Mouse (Mus musculus) midbrain, embryonic 13.5 days (tissue): ENCODE measurements around the gene Ap2m1. TPM values are rescaled to one million over a fixed set of nuclear protein-coding genes. Genes with fewer than 3 reads are reported as not detected.

Experiments used
- ATAC-seq: fragments of 200-750 bp; cut with Nextera tagmentation; 2 replicates; pipeline ENCODE4 v1.8.0; 2017; ENCODE audit warnings: mild to moderate bottlenecking, moderate TSS enrichment, moderate library complexity
- H3K27ac ChIP-seq: fragments of 300-500 bp; sonication (generic); 2 replicates; pipeline ENCODE4 v1.5.1; 2015; ENCODE audit warnings: inconsistent platforms, mild to moderate bottlenecking, moderate library complexity
- H3K27me3 ChIP-seq: fragments of 300-500 bp; sonication (generic); 2 replicates; pipeline ENCODE4 v1.6.1; 2015; ENCODE audit warnings: mild to moderate bottlenecking, inconsistent platforms
- H3K36me3 ChIP-seq: fragments of 300-500 bp; sonication (generic); 2 replicates; pipeline ENCODE4 v1.6.1; 2015; ENCODE audit warnings: mild to moderate bottlenecking, inconsistent platforms
- H3K4me1 ChIP-seq: fragments of 300-500 bp; sonication (generic); replicated peaks from 2 replicates; pipeline ENCODE4 v1.6.1; 2015; ENCODE audit warnings: inconsistent platforms
- H3K4me2 ChIP-seq: fragments of 300-500 bp; sonication (generic); replicated peaks from 2 replicates; pipeline ENCODE4 v1.6.1; 2015; ENCODE audit warnings: moderate library complexity, mild to moderate bottlenecking, inconsistent platforms
- H3K4me3 ChIP-seq: fragments of 300-500 bp; sonication (generic); replicated peaks from 2 replicates; pipeline ENCODE4 v1.5.1; 2015; ENCODE audit warnings: mild to moderate bottlenecking, inconsistent platforms
- H3K9ac ChIP-seq: fragments of 300-500 bp; sonication (generic); replicated peaks from 2 replicates; pipeline ENCODE4 v1.6.1; 2015; ENCODE audit warnings: mild to moderate bottlenecking, inconsistent platforms
- H3K9me3 ChIP-seq: fragments of 300-500 bp; sonication (generic); 2 replicates; pipeline ENCODE4 v1.6.1; 2016; ENCODE audit warnings: mild to moderate bottlenecking, inconsistent platforms
- WGBS: fragments of 180-500 bp; shearing (Covaris S2); methylation state at CpG from one replicate; pipeline ENCODE4 v1.1.7; 2015; 5-methylcytosine and 5-hydroxymethylcytosine counted together
- polyA plus RNA-seq: library from polyadenylated mRNA; unstranded; fragments of >200 nt; fragmentation: Nextera tagmentation; extraction: Ambion mirVana; gene quantifications from 2 replicates; pipeline ENCODE4 v1.2.1, GENCODE M21; 2015

Ap2m1 gene
- polyA plus RNA-seq, 1 experiment from 2014 or later, result 1,112 TPM

GRCm38 (mm10) chr16:20536081-20536665 is 895 bp downstream of the Ap2m1 start:
- 37% methylated on average over 9 of the region's 9 CpGs for WGBS

DNA sequence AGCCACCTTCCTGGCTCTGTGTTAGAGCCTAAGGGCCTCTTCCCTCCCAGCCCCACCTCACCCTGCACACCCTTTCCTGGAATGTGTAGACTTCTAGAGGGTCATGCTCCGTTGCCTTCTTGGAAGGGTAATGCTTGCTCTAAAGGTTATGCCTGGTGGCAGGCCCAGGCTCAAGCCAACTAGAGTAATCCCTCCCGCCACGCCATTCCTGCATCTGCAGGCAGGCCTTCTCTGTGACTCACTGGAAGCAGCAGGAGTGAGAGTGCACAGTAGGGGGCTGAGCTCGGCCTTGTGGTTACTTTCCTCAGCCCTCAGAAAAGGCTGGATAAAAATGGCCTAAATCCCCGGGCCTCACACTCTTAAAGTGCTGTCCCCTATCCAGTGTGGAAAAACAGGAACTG is 1.8 kb downstream of the Ap2m1 start:
- 7% methylated on average over 5 of the region's 5 CpGs for WGBS
- H3K27ac ChIP-seq, result peak overlapping the region; percentile 60
- peak overlapping the region; percentile 95 for H3K4me3 ChIP-seq
- no peaks in the 10 kb centered on the region for H3K27me3 ChIP-seq
- H3K9me3 ChIP-seq, result no peaks in the 10 kb centered on the region
- H3K4me2 ChIP-seq, result peak overlapping the region; percentile 93
- peaks cover 57% of the 10 kb centered on the region for H3K36me3 ChIP-seq
- H3K9ac ChIP-seq, result peak overlapping the region; percentile 99
- ATAC-seq, result no peak
- peaks cover 31% of the 10 kb centered on the region for H3K4me1 ChIP-seq

More at GRCm38 (mm10) chr16:20536081-20536665, 895 bp downstream of the Ap2m1 start:
- H3K4me2 ChIP-seq, result peak overlapping the region; percentile 93
- peak overlapping the region; percentile 99 for H3K9ac ChIP-seq
- H3K4me3 ChIP-seq, result peak overlapping the region; percentile 95
- ATAC-seq, result no peak
- H3K27ac ChIP-seq, result peak overlapping the region; percentile 84
- H3K36me3 ChIP-seq, result peaks cover 57% of the 10 kb centered on the region
- H3K27me3 ChIP-seq, result no peaks in the 10 kb centered on the region
- peaks cover 31% of the 10 kb centered on the region for H3K4me1 ChIP-seq
- H3K9me3 ChIP-seq, result no peaks in the 10 kb centered on the region

DNA sequence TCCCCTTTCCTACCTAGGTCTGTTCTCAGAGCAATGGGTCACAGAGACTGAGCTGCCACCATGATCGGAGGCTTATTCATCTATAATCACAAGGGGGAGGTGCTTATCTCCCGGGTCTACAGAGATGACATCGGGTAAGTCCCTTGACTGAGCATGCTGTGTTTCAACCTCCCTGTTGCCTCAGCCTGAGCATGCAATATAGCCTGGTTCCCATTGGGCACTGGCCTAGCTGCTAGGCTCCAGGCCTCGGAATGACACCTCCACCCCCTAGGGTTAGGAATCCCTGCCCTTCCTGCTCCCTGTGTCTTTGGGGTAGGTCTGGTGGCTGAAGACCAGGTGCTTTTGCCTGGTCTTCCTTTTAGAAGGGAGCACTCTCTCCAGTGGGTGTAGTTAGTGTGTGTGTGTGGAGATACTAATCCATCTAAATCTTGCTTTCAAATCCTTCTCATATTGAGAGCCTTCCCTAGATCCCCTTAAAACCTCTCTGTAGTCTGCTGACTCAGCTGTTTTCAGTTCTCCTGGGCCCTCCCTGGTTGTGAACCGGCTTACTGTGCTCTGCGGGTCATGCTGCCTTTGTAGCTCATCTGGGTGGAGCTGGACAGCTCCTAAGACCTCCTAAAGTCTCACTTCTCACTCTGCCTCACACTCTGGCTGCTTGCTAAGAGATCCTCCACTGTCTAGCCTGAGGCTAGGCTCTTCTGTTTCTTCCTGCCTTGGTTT is 2.5 kb downstream of the Ap2m1 start:
- H3K36me3 ChIP-seq, result peaks cover 58% of the 10 kb centered on the region
- peak overlapping the region; percentile 60 for H3K27ac ChIP-seq
- no peaks in the 10 kb centered on the region for H3K9me3 ChIP-seq
- WGBS, result 16% methylated on average over 6 of the region's 6 CpGs
- no peak for ATAC-seq
- H3K9ac ChIP-seq, result peak overlapping the region; percentile 99
- H3K4me2 ChIP-seq, result peak overlapping the region; percentile 93
- H3K27me3 ChIP-seq, result no peaks in the 10 kb centered on the region
- peaks cover 31% of the 10 kb centered on the region for H3K4me1 ChIP-seq
- peak overlapping the region; percentile 95 for H3K4me3 ChIP-seq

- Histone ChIP-seq H3K9me3 (no peaks in the 10 kb centered on the region), H3K4me2 (no peak overlapping the region), H3K4me3 (no peak overlapping the region), H3K27ac (no peak overlapping the region), H3K9ac (no peak overlapping the region), H3K27me3 (no peaks in the 10 kb centered on the region), H3K4me1 (peaks cover 31% of the 10 kb centered on the region), H3K36me3 (peaks cover 64% of the 10 kb centered on the region)
- ATAC-seq, result no peak
- 75% methylated on average over 3 of the region's 3 CpGs for WGBS
Observed at GRCm38 (mm10) chr16:20539649-20540048, 4.4 kb downstream of the Ap2m1 start.

GRCm38 (mm10) chr16:20540438-20540837 is 5.2 kb downstream of the Ap2m1 start:
- peaks cover 72% of the 10 kb centered on the region for H3K36me3 ChIP-seq
- WGBS, result 84% methylated on average over 4 of the region's 4 CpGs

DNA sequence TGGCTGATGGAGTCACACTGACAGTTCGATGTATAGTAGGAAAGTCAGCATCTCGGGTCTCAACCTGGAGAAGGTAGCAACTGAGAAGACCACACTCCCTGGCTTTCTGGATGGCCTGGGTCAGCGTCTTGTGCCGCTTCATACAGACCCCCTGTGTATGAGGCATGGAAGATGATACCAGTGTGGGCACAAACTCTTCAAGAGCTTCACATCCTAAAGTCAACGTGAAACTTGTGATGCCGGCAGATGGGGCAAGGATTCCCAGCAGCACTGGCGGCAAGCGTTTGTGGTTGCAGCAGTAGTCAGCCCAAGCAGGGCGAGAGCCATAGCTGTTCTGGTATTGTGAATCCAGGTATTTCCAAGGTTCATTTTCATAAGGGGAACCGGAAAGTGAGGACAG is 10.4 kb downstream of the Ap2m1 start:
- Histone ChIP-seq H3K4me1 (peaks cover 18% of the 10 kb centered on the region), H3K9ac (no peak overlapping the region), H3K36me3 (peaks cover 58% of the 10 kb centered on the region), H3K27ac (no peak overlapping the region), H3K9me3 (no peaks in the 10 kb centered on the region), H3K4me2 (no peak overlapping the region), H3K4me3 (no peak overlapping the region), H3K27me3 (no peaks in the 10 kb centered on the region)
- no peak for ATAC-seq
- 94% methylated on average over 10 of the region's 10 CpGs for WGBS

More at GRCm38 (mm10) chr16:20540438-20540837, 5.2 kb downstream of the Ap2m1 start:
- no peaks in the 10 kb centered on the region for H3K27me3 ChIP-seq
- no peaks in the 10 kb centered on the region for H3K9me3 ChIP-seq
- ATAC-seq, result no peak
- peaks cover 31% of the 10 kb centered on the region for H3K4me1 ChIP-seq
- H3K27ac ChIP-seq, result no peak overlapping the region
- no peak overlapping the region for H3K9ac ChIP-seq
- no peak overlapping the region for H3K4me2 ChIP-seq
- H3K4me3 ChIP-seq, result no peak overlapping the region

- WGBS, result 58% methylated on average over 5 of the region's 5 CpGs
- Histone ChIP-seq H3K27ac (no peak overlapping the region), H3K4me1 (peaks cover 18% of the 10 kb centered on the region), H3K27me3 (no peaks in the 10 kb centered on the region), H3K9ac (peak overlapping the region; percentile 65; the same call in 1 of the 2 replicates), H3K9me3 (no peaks in the 10 kb centered on the region), H3K4me3 (peak overlapping the region; percentile 77; the same call in 1 of the 2 replicates), H3K4me2 (peak overlapping the region; percentile 80), H3K36me3 (peaks cover 57% of the 10 kb centered on the region)
- ATAC-seq, result no peak
Observed at GRCm38 (mm10) chr16:20547423-20547822, 12.1 kb downstream of the Ap2m1 start.

GRCm38 (mm10) chr16:20548096-20548948 is 13.0 kb downstream of the Ap2m1 start, which contains the start of gene Abcf3:
Gene Abcf3 (plus strand): TSS chr16:20548577.
- peak; percentile 99 for ATAC-seq
- peak within 1 kb of the TSS; percentile 77 for H3K4me3 ChIP-seq
- H3K9me3 ChIP-seq, result no peaks in the 10 kb centered on the region
- H3K4me1 ChIP-seq, result peaks cover 18% of the 10 kb centered on the region
- peak within 1 kb of the TSS; percentile 80 for H3K4me2 ChIP-seq
- peaks cover 58% of the 10 kb centered on the region for H3K36me3 ChIP-seq
- no peaks in the 10 kb centered on the region for H3K27me3 ChIP-seq
- H3K9ac ChIP-seq, result peak within 1 kb of the TSS; percentile 79
- H3K27ac ChIP-seq, result peak within 1 kb of the TSS; percentile 53
- under 1% methylated on average over 56 of the region's 56 CpGs for WGBS

DNA sequence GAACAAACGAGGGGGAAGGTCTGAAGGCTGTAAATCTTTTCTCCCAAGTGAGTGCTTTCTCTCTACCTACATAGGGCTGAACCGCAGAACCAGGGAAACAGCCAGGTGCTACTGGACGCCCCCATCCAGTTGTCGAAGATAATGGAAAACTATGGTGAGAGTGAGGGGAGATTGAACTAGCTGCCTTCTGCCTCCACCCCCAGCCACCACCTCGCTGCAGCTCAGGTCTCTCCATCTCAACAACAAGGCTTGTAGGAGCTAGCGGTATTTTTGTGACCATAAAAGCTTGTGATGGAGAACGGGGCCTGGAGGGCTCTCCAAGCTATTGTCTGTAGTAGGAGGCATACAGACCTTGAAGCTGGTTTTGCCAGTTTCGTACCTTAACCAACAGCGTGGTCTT is 13.9 kb downstream of the Ap2m1 start:
- no peak for ATAC-seq
- Histone ChIP-seq H3K27me3 (no peaks in the 10 kb centered on the region), H3K36me3 (peaks cover 58% of the 10 kb centered on the region), H3K27ac (no peak overlapping the region), H3K4me2 (peak overlapping the region; percentile 80), H3K4me3 (peak overlapping the region; percentile 77), H3K9ac (peak overlapping the region; percentile 79), H3K9me3 (no peaks in the 10 kb centered on the region), H3K4me1 (peaks cover 18% of the 10 kb centered on the region)
- WGBS, result 54% methylated on average over 9 of the region's 9 CpGs

GRCm38 (mm10) chr16:20551691-20552090 is 16.4 kb downstream of the Ap2m1 start:
- Histone ChIP-seq H3K4me1 (peaks cover 18% of the 10 kb centered on the region), H3K27me3 (no peaks in the 10 kb centered on the region), H3K9me3 (no peaks in the 10 kb centered on the region), H3K4me2 (no peak overlapping the region), H3K36me3 (peaks cover 53% of the 10 kb centered on the region), H3K4me3 (no peak overlapping the region), H3K27ac (no peak overlapping the region), H3K9ac (no peak overlapping the region)
- WGBS, result 93% methylated on average over 5 of the region's 5 CpGs
- ATAC-seq, result no peak

- no peak for ATAC-seq
- Histone ChIP-seq H3K4me2 (no peak overlapping the region), H3K4me3 (no peak overlapping the region), H3K36me3 (peaks cover 60% of the 10 kb centered on the region), H3K4me1 (peaks cover 16% of the 10 kb centered on the region), H3K27me3 (no peaks in the 10 kb centered on the region), H3K27ac (no peak overlapping the region), H3K9ac (no peak overlapping the region), H3K9me3 (no peaks in the 10 kb centered on the region)
- 94% methylated on average over 1 of the region's 1 CpGs for WGBS
Observed at GRCm38 (mm10) chr16:20552594-20552993, 17.3 kb downstream of the Ap2m1 start.

- ATAC-seq, result no peak
- H3K36me3 ChIP-seq, result peaks cover 83% of the 10 kb centered on the region
- H3K9me3 ChIP-seq, result no peaks in the 10 kb centered on the region
- no peak overlapping the region for H3K4me2 ChIP-seq
- peaks cover under 1% of the 10 kb centered on the region; the same call in 1 of the 2 replicates for H3K4me1 ChIP-seq
- no peak overlapping the region for H3K27ac ChIP-seq
- 89% methylated on average over 6 of the region's 6 CpGs for WGBS
- H3K4me3 ChIP-seq, result no peak overlapping the region
- no peaks in the 10 kb centered on the region for H3K27me3 ChIP-seq
- H3K9ac ChIP-seq, result no peak overlapping the region
Observed at GRCm38 (mm10) chr16:20555000-20555399, 19.7 kb downstream of the Ap2m1 start.
